Mouse (Mus musculus): Measurements from ENCODE around the gene Itm2c.

The Itm2c gene

GRCm38 (mm10) chr1:85898761-85899387 lies 4.8 kb downstream of the Itm2c start:
- no peak for DNase-seq (ENCODE audit: extremely low read depth, insufficient read length, low spot score)

- DNase-seq (ENCODE audit: extremely low read depth, insufficient read length, low spot score) = no peak
These were observed 5.3 kb downstream of the Itm2c start for GRCm38 (mm10) chr1:85899388-85899761.

GRCm38 (mm10) chr1:85900521-85901333 lies 6.6 kb downstream of the Itm2c start:
- DNase-seq (ENCODE audit: extremely low read depth, insufficient read length, low spot score) = no peak

GRCm38 (mm10) chr1:85901516-85902107 lies 7.5 kb downstream of the Itm2c start:
- no peak for DNase-seq (ENCODE audit: extremely low read depth, insufficient read length, low spot score)

- no peak for DNase-seq (ENCODE audit: extremely low read depth, insufficient read length, low spot score)
These were observed 8.1 kb downstream of the Itm2c start for GRCm38 (mm10) chr1:85902108-85902561.

GRCm38 (mm10) chr1:85906892-85907291 lies 12.8 kb downstream of the Itm2c start:
- no peak for DNase-seq (ENCODE audit: extremely low read depth, insufficient read length, low spot score)

- no peak for DNase-seq (ENCODE audit: extremely low read depth, insufficient read length, low spot score)
These were observed 14.9 kb downstream of the Itm2c start for GRCm38 (mm10) chr1:85908754-85909590.

- no peak for DNase-seq (ENCODE audit: extremely low read depth, insufficient read length, low spot score)
These were observed 19.1 kb downstream of the Itm2c start for GRCm38 (mm10) chr1:85913078-85913755.

- no peak for DNase-seq (ENCODE audit: extremely low read depth, insufficient read length, low spot score)
These were observed 21.8 kb downstream of the Itm2c start for GRCm38 (mm10) chr1:85915890-85916289.

GRCm38 (mm10) chr1:85916830-85917450 lies 22.9 kb downstream of the Itm2c start:
- no peak for DNase-seq (ENCODE audit: extremely low read depth, insufficient read length, low spot score)

GRCm38 (mm10) chr1:85919621-85920020 lies 25.5 kb downstream of the Itm2c start:
- DNase-seq (ENCODE audit: extremely low read depth, insufficient read length, low spot score) = no peak

- no peak for DNase-seq (ENCODE audit: extremely low read depth, insufficient read length, low spot score)
These were observed 27.6 kb downstream of the Itm2c start for GRCm38 (mm10) chr1:85921725-85922124.

GRCm38 (mm10) chr1:85922127-85922864 lies 28.2 kb downstream of the Itm2c start:
- no peak for DNase-seq (ENCODE audit: extremely low read depth, insufficient read length, low spot score)

GRCm38 (mm10) chr1:85922865-85923211 lies 28.8 kb downstream of the Itm2c start:
- DNase-seq (ENCODE audit: extremely low read depth, insufficient read length, low spot score) = no peak

- DNase-seq (ENCODE audit: extremely low read depth, insufficient read length, low spot score) = no peak
These were observed 31.1 kb downstream of the Itm2c start for GRCm38 (mm10) chr1:85925183-85925582.

GRCm38 (mm10) chr1:85928057-85928687 lies 34.1 kb downstream of the Itm2c start, which contains the start of gene 4933407L21Rik:
4933407L21Rik (plus strand) TSS chr1:85928483.
- no peak for DNase-seq (ENCODE audit: extremely low read depth, insufficient read length, low spot score)

- DNase-seq (ENCODE audit: extremely low read depth, insufficient read length, low spot score) = no peak
These were observed 34.6 kb downstream of the Itm2c start for GRCm38 (mm10) chr1:85928688-85929065.

GRCm38 (mm10) chr1:85929406-85929805 lies 35.3 kb downstream of the Itm2c start:
- DNase-seq (ENCODE audit: extremely low read depth, insufficient read length, low spot score) = no peak

GRCm38 (mm10) chr1:85931170-85931569 lies 37.1 kb downstream of the Itm2c start:
- no peak for DNase-seq (ENCODE audit: extremely low read depth, insufficient read length, low spot score)

Data from 3134 (cell line).